Mouse (Mus musculus) hindbrain, embryonic 11.5 days (tissue): ENCODE data around the gene Ccna2. TPM values are rescaled to one million over a fixed set of nuclear protein-coding genes. Genes with fewer than 3 reads are reported as not detected.
A peak's percentile ranks its signal among the peaks of the same experiment; 100 is the strongest.

ENCODE experiments used
- ATAC-seq: fragments of 200-750 bp; cut with Nextera tagmentation; 2 replicates; pipeline ENCODE4 v1.8.0; 2017; ENCODE audit warnings: mild to moderate bottlenecking, moderate TSS enrichment, moderate library complexity; ENCODE audit not compliant: low FRiP score
- DNase-seq: peaks from one replicate; pipeline ENCODE4 v3.0.0-alpha.2; 2015; ENCODE audit warnings: low spot score
- H3K27ac ChIP-seq: fragments of 300-500 bp; sonication (generic); 2 replicates; pipeline ENCODE4 v1.5.1; 2014; ENCODE audit warnings: mild to moderate bottlenecking, low read depth, low read length
- H3K27me3 ChIP-seq: fragments of 300-500 bp; sonication (generic); 2 replicates; pipeline ENCODE4 v1.6.1; 2014; ENCODE audit warnings: mild to moderate bottlenecking, low read length, moderate library complexity, mixed read lengths; ENCODE audit not compliant: control insufficient read depth, insufficient read depth
- H3K36me3 ChIP-seq: fragments of 300-500 bp; sonication (generic); 2 replicates; pipeline ENCODE4 v1.6.1; 2014; ENCODE audit warnings: mild to moderate bottlenecking, low read length, moderate library complexity, mixed read lengths; ENCODE audit not compliant: control insufficient read depth, insufficient read depth
- H3K4me1 ChIP-seq: fragments of 300-500 bp; sonication (generic); replicated peaks from 2 replicates; pipeline ENCODE4 v1.6.1; 2014; ENCODE audit warnings: low read length, mixed read lengths; ENCODE audit not compliant: control insufficient read depth, insufficient read depth
- H3K4me2 ChIP-seq: fragments of 300-500 bp; sonication (generic); replicated peaks from 2 replicates; pipeline ENCODE4 v1.6.1; 2014; ENCODE audit warnings: mild to moderate bottlenecking, low read depth, low read length
- H3K4me3 ChIP-seq: fragments of 300-500 bp; sonication (generic); 2 replicates; pipeline ENCODE4 v1.5.1; 2014; ENCODE audit warnings: low read depth, low read length
- H3K9ac ChIP-seq: fragments of 300-500 bp; sonication (generic); 2 replicates; pipeline ENCODE4 v1.6.1; 2014; ENCODE audit warnings: low read depth, low read length
- H3K9me3 ChIP-seq: fragments of 300-500 bp; sonication (generic); 2 replicates; pipeline ENCODE4 v1.6.1; 2016; ENCODE audit warnings: low read length; ENCODE audit not compliant: control insufficient read depth
- WGBS: fragments of 180-500 bp; shearing (Covaris S2); extraction: QIAGEN DNeasy Blood & Tissue Kit; methylation state at CpG from one replicate; pipeline ENCODE4 v1.1.7; 2014; 5-methylcytosine and 5-hydroxymethylcytosine counted together
- polyA plus RNA-seq: library from polyadenylated mRNA; unstranded; fragments of >200 nt; fragmentation: Nextera tagmentation; extraction: Ambion mirVana; gene quantifications from 2 replicates; pipeline ENCODE4 v1.2.1, GENCODE M21; 2014

Ccna2 gene
- polyA plus RNA-seq, 1 experiment from 2014 or later = 242 TPM

DNA sequence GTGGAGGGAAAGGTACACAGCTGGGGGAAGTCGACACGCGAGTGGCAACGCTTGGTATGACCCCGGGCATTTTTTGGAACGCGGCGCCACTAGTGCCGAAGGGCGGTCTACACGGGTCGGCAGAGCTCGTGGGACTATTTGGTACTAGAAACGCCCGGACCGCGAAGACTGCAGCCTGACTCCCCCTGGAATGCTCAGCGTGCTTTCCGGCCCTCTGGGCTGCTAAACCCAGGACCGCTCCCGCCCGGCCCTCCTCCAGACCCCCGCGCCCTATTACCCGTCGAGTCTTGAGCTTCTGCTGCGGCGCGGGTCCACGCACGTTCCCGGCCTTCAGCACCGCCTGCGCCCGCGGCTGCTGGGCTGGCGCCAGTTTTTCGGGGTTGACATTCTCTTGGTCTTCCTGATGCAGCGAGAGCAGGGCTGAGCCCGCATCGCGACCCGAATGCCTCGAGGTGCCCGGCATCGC is 556 bp downstream of the Ccna2 start:
- ATAC-seq = peak; percentile 43
- no peaks in the 10 kb centered on the region for H3K27me3 ChIP-seq
- peak overlapping the region; percentile 76 for H3K9ac ChIP-seq
- 0 out of 2 replicates have a peak, but pooled peaks cover 4% of the 10 kb centered on the region for H3K4me1 ChIP-seq
- H3K36me3 ChIP-seq = peaks cover 11% of the 10 kb centered on the region; the same call in 1 of the 2 replicates
- DNase-seq = peak; percentile 46
- peak overlapping the region; percentile 79 for H3K4me3 ChIP-seq
- under 1% methylated on average over 46 of the region's 46 CpGs for whole genome bisulfite sequencing
- H3K4me2 ChIP-seq = peak overlapping the region; percentile 77
- no peaks in the 10 kb centered on the region for H3K9me3 ChIP-seq
- peak overlapping the region; percentile 51; the same call in 1 of the 2 replicates for H3K27ac ChIP-seq

DNA sequence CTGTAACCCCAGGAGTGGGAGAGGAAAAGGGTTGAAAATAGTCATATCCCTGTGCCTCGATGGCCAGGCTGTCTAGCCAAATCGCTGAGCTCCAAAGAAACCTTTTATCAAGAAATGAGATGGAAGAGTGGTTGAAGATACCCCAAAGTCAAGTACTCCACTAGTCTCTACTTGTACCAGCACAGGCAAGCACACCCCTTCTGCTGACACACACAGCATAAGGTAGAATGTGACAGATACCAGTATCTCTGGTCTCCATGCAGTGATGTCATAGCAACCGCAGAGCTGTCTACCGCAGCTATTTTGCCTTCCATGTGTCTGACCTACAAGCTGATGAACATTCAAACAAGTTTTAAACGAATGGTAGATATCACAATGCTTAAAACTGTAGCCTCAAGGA is 2.1 kb downstream of the Ccna2 start:
- H3K36me3 ChIP-seq = peaks cover 15% of the 10 kb centered on the region
- H3K9ac ChIP-seq = peak overlapping the region; percentile 27; the same call in 1 of the 2 replicates
- WGBS = 87% methylated on average over 5 of the region's 5 CpGs
- DNase-seq = no peak
- 0 out of 2 replicates have a peak, but pooled peaks cover 4% of the 10 kb centered on the region for H3K4me1 ChIP-seq
- peak overlapping the region; percentile 77 for H3K4me2 ChIP-seq
- H3K4me3 ChIP-seq = peak overlapping the region; percentile 79
- ATAC-seq = no peak
- H3K27me3 ChIP-seq = no peaks in the 10 kb centered on the region
- H3K27ac ChIP-seq = no peak overlapping the region
- H3K9me3 ChIP-seq = no peaks in the 10 kb centered on the region

DNA sequence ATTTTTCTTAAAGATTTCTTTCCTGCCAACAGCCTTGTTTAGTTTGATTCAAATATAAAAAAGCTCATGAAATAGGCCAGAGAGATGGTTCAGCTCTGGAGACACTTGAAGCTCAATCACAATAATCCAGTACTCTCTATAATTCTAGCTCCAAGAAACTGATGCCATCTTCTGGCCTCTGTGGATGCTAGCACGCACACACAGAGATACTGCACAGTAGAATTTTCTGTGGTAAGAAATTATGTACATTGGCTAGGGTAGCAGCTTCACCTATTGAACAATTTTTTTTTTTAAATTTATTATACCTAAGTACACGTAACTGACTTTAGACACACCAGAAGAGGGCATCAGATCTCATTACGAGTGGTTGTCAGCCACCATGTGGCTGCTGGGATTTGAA is 8.3 kb downstream of the Ccna2 start:
- no peak overlapping the region for H3K4me2 ChIP-seq
- no peak overlapping the region for H3K9ac ChIP-seq
- H3K27ac ChIP-seq = no peak overlapping the region
- H3K36me3 ChIP-seq = peaks cover 12% of the 10 kb centered on the region
- no peaks in the 10 kb centered on the region for H3K27me3 ChIP-seq
- WGBS = 94% methylated on average over 3 of the region's 3 CpGs
- DNase-seq (no peak), ATAC-seq (no peak)
- no peak overlapping the region for H3K4me3 ChIP-seq
- no peaks in the 10 kb centered on the region for H3K4me1 ChIP-seq
- no peaks in the 10 kb centered on the region for H3K9me3 ChIP-seq

DNA sequence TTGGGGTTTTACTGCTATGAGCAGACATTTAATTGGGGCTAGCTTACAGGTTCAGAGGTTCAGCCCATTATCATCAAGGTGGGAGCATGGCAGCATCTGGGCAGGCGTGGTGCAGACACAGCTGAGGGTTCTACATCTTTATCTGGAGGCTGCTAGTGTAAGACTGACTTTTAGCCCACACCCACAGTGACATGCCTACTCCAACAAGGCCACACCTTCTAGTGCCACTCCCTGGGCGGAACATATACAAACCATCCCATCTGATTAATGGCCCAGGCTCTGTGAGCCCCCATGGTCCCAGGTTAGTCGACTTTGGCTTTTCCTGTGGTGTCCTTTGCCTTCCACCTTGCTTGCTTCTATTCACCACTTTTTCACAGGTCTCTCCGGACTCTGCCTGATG is 12.3 kb downstream of the Ccna2 start:
- Histone ChIP-seq H3K4me3 (no peak overlapping the region), H3K36me3 (no peaks in the 10 kb centered on the region; the same call in 1 of the 2 replicates)

DNA sequence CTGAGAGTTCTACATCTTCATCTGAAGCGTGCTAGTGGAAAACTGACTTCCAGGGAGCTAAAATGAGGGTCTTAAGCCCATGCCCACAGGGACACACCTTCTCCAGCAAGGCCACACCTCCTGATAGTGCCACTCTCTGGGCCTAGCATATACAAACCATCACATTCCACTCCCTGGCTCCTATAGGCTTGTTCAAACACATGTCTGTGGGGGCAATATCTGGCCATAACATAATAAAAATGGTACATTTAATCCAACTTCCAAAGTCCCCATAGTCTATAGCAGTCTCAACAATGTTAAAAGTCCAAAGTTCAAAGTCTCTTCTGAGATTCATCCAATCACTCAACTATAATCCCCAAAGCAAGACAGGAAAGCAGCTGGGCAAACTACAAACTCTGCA is 14.3 kb downstream of the Ccna2 start:
- Histone ChIP-seq H3K27ac (no peak overlapping the region), H3K4me3 (no peak overlapping the region), H3K4me2 (no peak overlapping the region), H3K9me3 (no peaks in the 10 kb centered on the region), H3K4me1 (no peaks in the 10 kb centered on the region), H3K36me3 (no peaks in the 10 kb centered on the region; the same call in 1 of the 2 replicates), H3K27me3 (no peaks in the 10 kb centered on the region), H3K9ac (no peak overlapping the region)
- ATAC-seq (no peak), DNase-seq (no peak)
- 100% methylated on average over 1 of the region's 1 CpGs for WGBS

More for the DNA sequence above, 12.3 kb downstream of the Ccna2 start:
- Histone ChIP-seq H3K4me2 (no peak overlapping the region), H3K9ac (no peak overlapping the region), H3K4me1 (no peaks in the 10 kb centered on the region), H3K27me3 (no peaks in the 10 kb centered on the region), H3K27ac (no peak overlapping the region), H3K9me3 (no peaks in the 10 kb centered on the region)
- 91% methylated on average over 4 of the region's 4 CpGs for WGBS
- ATAC-seq = no peak
- no peak for DNase-seq

DNA sequence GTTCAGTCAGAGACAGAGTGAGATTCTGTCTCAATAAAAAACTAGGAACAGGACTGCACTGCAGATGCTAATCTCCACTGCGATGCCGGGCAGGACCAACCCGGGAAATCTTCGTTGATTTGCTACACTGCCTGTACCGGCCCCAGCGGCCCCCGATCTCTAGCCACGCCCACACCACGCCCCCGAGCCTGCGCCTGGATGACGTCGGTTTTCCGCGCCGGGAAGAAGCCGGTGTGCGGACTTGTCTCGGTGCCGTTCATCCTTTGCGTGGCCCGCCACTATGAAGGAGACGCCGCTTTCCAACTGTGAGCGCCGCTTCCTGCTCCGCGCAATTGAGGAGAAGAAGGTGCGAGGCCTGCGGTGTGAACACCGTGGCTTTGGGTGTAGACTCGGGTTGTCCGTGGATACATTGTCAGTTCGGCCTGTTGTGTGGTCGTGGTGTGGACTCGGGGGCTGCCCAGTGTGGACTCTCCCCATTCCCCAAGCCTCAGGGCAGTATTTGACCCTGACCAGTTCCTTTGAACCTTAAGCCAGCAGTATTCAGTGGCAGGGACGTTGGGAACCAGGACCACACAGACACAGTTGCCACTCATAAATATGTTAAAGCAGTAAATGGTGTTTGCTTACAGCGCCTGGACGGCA is 19.4 kb downstream of the Ccna2 start, which contains the start of gene Exosc9:
TSS of gene Exosc9 (plus strand) at position 201 of the 642 bp plus-strand sequence.
- Histone ChIP-seq H3K4me3 (peak within 1 kb of the TSS; percentile 78), H3K9me3 (no peaks in the 10 kb centered on the region), H3K9ac (peak within 1 kb of the TSS; percentile 72), H3K36me3 (no peaks in the 10 kb centered on the region; the same call in 1 of the 2 replicates), H3K4me1 (no peaks in the 10 kb centered on the region), H3K4me2 (peak within 1 kb of the TSS; percentile 76), H3K27me3 (no peaks in the 10 kb centered on the region), H3K27ac (peak within 1 kb of the TSS; percentile 72)
- under 1% methylated on average over 39 of the region's 39 CpGs for WGBS
- DNase-seq = peak; percentile 97
- ATAC-seq = peak; percentile 96

DNA sequence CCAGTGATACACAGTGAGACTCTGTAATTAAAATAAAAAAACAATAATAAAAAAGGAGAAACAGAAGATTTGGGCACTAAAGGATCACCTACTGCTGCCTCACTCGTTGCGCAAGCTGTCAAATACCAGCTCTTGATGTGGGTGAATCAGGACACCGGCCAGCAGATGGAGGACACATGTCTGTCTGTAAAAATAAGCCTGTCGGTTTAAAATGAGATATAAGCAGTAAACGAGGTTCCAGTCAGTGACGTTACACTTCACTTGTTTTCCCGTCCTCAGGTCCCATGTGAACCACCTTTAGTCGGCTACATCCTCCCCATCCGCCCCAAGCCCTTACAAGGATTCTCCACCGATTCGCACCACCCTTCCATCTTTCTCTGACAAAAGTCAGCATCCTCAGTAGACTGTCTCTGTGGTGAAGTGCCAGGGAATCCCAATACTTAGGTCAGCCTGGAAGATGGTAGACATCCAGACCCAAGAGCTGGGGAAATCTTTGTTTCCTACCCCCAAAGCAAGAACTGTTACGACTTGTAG is 20.0 kb downstream of the Ccna2 start:
- Histone ChIP-seq H3K9me3 (no peaks in the 10 kb centered on the region), H3K36me3 (no peaks in the 10 kb centered on the region; the same call in 1 of the 2 replicates), H3K4me2 (peak overlapping the region; percentile 64), H3K27ac (peak overlapping the region; percentile 72), H3K4me1 (no peaks in the 10 kb centered on the region), H3K27me3 (no peaks in the 10 kb centered on the region), H3K9ac (peak overlapping the region; percentile 57), H3K4me3 (peak overlapping the region; percentile 78)
- DNase-seq = no peak
- peak; percentile 67 for ATAC-seq
- 16% methylated on average over 12 of the region's 12 CpGs for WGBS

DNA sequence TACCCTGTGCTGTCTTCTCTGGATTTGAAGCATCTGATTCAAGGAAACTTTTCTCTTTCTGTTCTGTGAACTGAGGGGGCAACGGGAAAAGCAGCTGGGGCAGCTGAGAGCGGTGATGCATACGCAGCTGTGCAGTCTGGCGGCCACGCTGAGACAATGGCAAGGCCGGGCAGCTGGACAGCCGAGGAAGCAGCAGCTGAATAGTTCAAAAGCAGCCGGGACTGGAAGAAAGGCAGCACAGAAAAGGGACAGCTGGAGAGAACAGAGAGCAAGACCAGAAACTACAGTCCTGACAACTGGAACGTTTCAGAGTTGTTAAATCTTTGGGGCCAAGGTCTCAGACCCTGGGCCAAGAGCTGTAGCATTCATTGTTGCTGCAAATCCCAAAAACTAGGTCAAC is 20.6 kb downstream of the Ccna2 start:
- H3K27ac ChIP-seq = peak overlapping the region; percentile 72
- peak overlapping the region; percentile 9; the same call in 1 of the 2 replicates for H3K9ac ChIP-seq
- WGBS = 6% methylated on average over 9 of the region's 9 CpGs
- no peaks in the 10 kb centered on the region for H3K27me3 ChIP-seq
- peak; percentile 75 for DNase-seq
- no peaks in the 10 kb centered on the region; the same call in 1 of the 2 replicates for H3K36me3 ChIP-seq
- ATAC-seq = peak; percentile 72
- H3K4me3 ChIP-seq = peak overlapping the region; percentile 78; the same call in 1 of the 2 replicates
- H3K9me3 ChIP-seq = no peaks in the 10 kb centered on the region
- no peaks in the 10 kb centered on the region for H3K4me1 ChIP-seq
- peak overlapping the region; percentile 64 for H3K4me2 ChIP-seq
